Mouse (Mus musculus) heart, adult 2 months (tissue): Measurements from ENCODE around the gene Kcnq5.

ENCODE experiments used
- CTCF ChIP-seq: fragments of 200-600 bp; IDR thresholded peaks from 2 replicates; pipeline ENCODE4 v1.8.1; 2022; ENCODE audit warnings: antibody characterized with exemption, mild to moderate bottlenecking, moderate library complexity
- POLR2A ChIP-seq: fragments of 200-500 bp; IDR thresholded peaks from 2 replicates; pipeline ENCODE4 v1.6.1; 2011; ENCODE audit warnings: mild to moderate bottlenecking, low read depth, low read length, control low read depth; ENCODE audit not compliant: insufficient read depth

DNA sequence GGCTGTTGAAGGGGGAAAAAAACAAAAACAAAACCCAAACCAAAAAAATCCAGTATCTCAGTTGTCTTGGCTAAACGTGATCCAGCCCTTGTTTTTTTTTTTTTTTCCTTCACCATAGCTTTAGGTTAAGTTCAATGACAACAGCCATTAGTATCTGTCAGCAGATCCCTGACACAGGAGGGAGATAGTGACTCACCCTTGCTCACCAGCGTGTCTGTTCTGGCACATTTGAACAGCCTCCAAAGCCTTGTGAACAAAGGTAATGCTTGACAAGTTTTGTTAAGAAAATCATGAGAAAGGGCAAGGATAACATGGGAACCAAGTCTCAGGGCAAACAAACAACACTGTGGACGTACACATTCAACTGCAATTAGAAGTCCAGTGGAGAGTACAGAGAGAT is 123.2 kb downstream of the Kcnq5 start:
- TF ChIP-seq POLR2A (no peak), CTCF (no peak)
